ENCODE assay signal across 46 mouse cellular contexts in genomic region chr5:107848964-107849363, GRCm38 (mm10). TPM values are rescaled to one million over a fixed set of nuclear protein-coding genes. Genes with fewer than 3 reads are reported as not detected.
"Had no signal": no experiment of that assay in that cellular context is flagged by ENCODE, and none has a peak within 500 bp of the region (broad histone marks: within the 10 kb centered on the region; RNA-seq: fewer than 3 reads in every experiment).

No protein-coding gene starts in this region.

- H3K4me1 ChIP-seq: hindbrain, embryonic 12.5 days had no signal

- H3K9me3 ChIP-seq: heart, embryonic 15.5 days; hindbrain, embryonic 15.5 days; intestine, embryonic 15.5 days; kidney, embryonic 15.5 days had no signal

- H3K4me2 ChIP-seq: heart, embryonic 11.5 days; heart, embryonic 12.5 days; heart, embryonic 13.5 days; heart, embryonic 15.5 days; hindbrain, embryonic 12.5 days; hindbrain, embryonic 13.5 days; hindbrain, embryonic 14.5 days; hindbrain, embryonic 15.5 days; intestine, embryonic 15.5 days; kidney, embryonic 15.5 days had no signal

- H3K4me3 ChIP-seq: heart, embryonic 12.5 days; heart, embryonic 13.5 days; heart, embryonic 15.5 days; hindbrain, embryonic 10.5 days; hindbrain, embryonic 12.5 days; hindbrain, embryonic 13.5 days; hindbrain, embryonic 15.5 days; intestine, embryonic 15.5 days; kidney, embryonic 15.5 days; layer of hippocampus, adult 2 months had no signal

- H3K27ac ChIP-seq: heart, embryonic 13.5 days; heart, embryonic 15.5 days; hindbrain, embryonic 10.5 days; hindbrain, embryonic 12.5 days; hindbrain, embryonic 13.5 days; hindbrain, embryonic 14.5 days; hindbrain, embryonic 15.5 days; hindbrain, postnatal 0 days; intestine, embryonic 15.5 days; kidney, embryonic 15.5 days; kidney, postnatal 0 days; layer of hippocampus, adult 2 months had no signal

- DNase-seq: heart, postnatal 10 days; heart, postnatal 14 days; heart, postnatal 36 days; heart, postnatal 4 days; kidney, adult 11 months; kidney, adult 18-20 months; kidney, adult 2 months; kidney, adult 8-10 months; kidney, adult 9 months; kidney, postnatal 10 days; kidney, postnatal 14 days; kidney, postnatal 25 days; kidney, postnatal 36 days; kidney, postnatal 4 days; layer of hippocampus, adult 9-11 months; layer of hippocampus, postnatal 36 days had no signal

- H3K27me3 ChIP-seq: heart, embryonic 12.5 days; heart, embryonic 13.5 days; heart, embryonic 15.5 days; hindbrain, embryonic 12.5 days; hindbrain, embryonic 13.5 days; hindbrain, embryonic 15.5 days; intestine, embryonic 15.5 days; kidney, embryonic 15.5 days had no signal

- H3K36me3 ChIP-seq: heart, embryonic 15.5 days; hindbrain, embryonic 12.5 days; hindbrain, embryonic 13.5 days; hindbrain, embryonic 15.5 days; intestine, embryonic 15.5 days had no signal

- ATAC-seq: hindbrain, embryonic 16.5 days; hindbrain, postnatal 0 days; inflammation-experienced regulatory T-cells, adult 6 months; intestine, embryonic 15.5 days; intestine, embryonic 16.5 days; intestine, postnatal 0 days had no signal

- H3K9ac ChIP-seq: heart, embryonic 12.5 days; heart, embryonic 13.5 days; heart, embryonic 15.5 days; hindbrain, embryonic 12.5 days; hindbrain, embryonic 13.5 days; hindbrain, embryonic 14.5 days; hindbrain, embryonic 15.5 days; intestine, embryonic 15.5 days; kidney, embryonic 15.5 days had no signal

RNA-seq across cellular contexts. Expression of gene Ube2d2b, which starts 19.1 kb away (rescaled TPM):
- total RNA-seq: heart, postnatal 10 days; heart, postnatal 14 days; heart, postnatal 25 days; heart, postnatal 36 days; heart, postnatal 4 days; hematopoietic stem cell, adult 5-6 weeks; hindbrain, postnatal 0 days; layer of hippocampus, adult 18-20 months; layer of hippocampus, adult 2 months; layer of hippocampus, adult 8-10 months; layer of hippocampus, postnatal 10 days; layer of hippocampus, postnatal 14 days; layer of hippocampus, postnatal 25 days; layer of hippocampus, postnatal 36 days; left cerebral cortex, adult 18-20 months; left cerebral cortex, adult 8-10 months; left cerebral cortex, postnatal 10 days had no signal
- polyA plus RNA-seq: heart, postnatal 0 days; inflammation-experienced regulatory T-cells, adult 6 months; intestine, embryonic 15.5 days; intestine, postnatal 0 days; kidney, adult 2 months; kidney, postnatal 0 days; large intestine, adult 2 months had no signal
